Mouse (Mus musculus) spleen, postnatal 36 days (tissue): ENCODE measurements around the gene Mia.
A peak's percentile ranks its signal among the peaks of the same experiment; 100 is the strongest.

Experiments used
- DNase-seq, 2 experiments: peaks; one replicate each; pipeline ENCODE4 v3.0.0; 2022; ENCODE audit warnings: low spot score in 2 of 2, mixed read lengths in 1 of 2

Mia gene

GRCm38 (mm10) chr7:27185986-27186385 is 5.0 kb upstream of the Mia start:
- no peak for DNase-seq

- DNase-seq = no peak
These were observed 4.0 kb upstream of the Mia start for GRCm38 (mm10) chr7:27184964-27185363.

GRCm38 (mm10) chr7:27182498-27182897 is 1.5 kb upstream of the Mia start:
- no peak for DNase-seq

- no peak for DNase-seq
These were observed 921 bp downstream of the Mia start for GRCm38 (mm10) chr7:27180036-27180435.

GRCm38 (mm10) chr7:27179217-27179918 is 1.6 kb downstream of the Mia start:
- DNase-seq = peak in 1 of 2 experiments; percentile 40

GRCm38 (mm10) chr7:27178324-27179216 is 2.4 kb downstream of the Mia start, which contains the start of gene Rab4b:
Gene Rab4b, minus strand, starts transcription at chr7:27178896.
- peak; percentile 100 for DNase-seq

- DNase-seq = no peak
These were observed 3.0 kb downstream of the Mia start for GRCm38 (mm10) chr7:27177942-27178323.

GRCm38 (mm10) chr7:27174896-27175295 is 6.1 kb downstream of the Mia start:
- DNase-seq = no peak

GRCm38 (mm10) chr7:27174496-27174895 is 6.5 kb downstream of the Mia start:
- no peak for DNase-seq

GRCm38 (mm10) chr7:27170981-27171380 is 10.0 kb downstream of the Mia start:
- no peak for DNase-seq

GRCm38 (mm10) chr7:27168371-27168770 is 12.6 kb downstream of the Mia start:
- no peak for DNase-seq

- DNase-seq = no peak
These were observed 13.4 kb downstream of the Mia start for GRCm38 (mm10) chr7:27167475-27168094.

- DNase-seq = peak; percentile 94 to 95
These were observed 14.1 kb downstream of the Mia start, which contains the start of gene Egln2 for GRCm38 (mm10) chr7:27166614-27167474. Gene Egln2, minus strand, starts transcription at chr7:27166802.

GRCm38 (mm10) chr7:27166229-27166613 is 14.7 kb downstream of the Mia start:
- DNase-seq = peak; percentile 86 to 87

GRCm38 (mm10) chr7:27165696-27166095 is 15.3 kb downstream of the Mia start:
- DNase-seq = no peak

GRCm38 (mm10) chr7:27165007-27165655 is 15.8 kb downstream of the Mia start:
- peak in 1 of 2 experiments; percentile 19 for DNase-seq

- no peak for DNase-seq
These were observed 16.6 kb downstream of the Mia start for GRCm38 (mm10) chr7:27164112-27164947.

GRCm38 (mm10) chr7:27163450-27163805 is 17.5 kb downstream of the Mia start:
- no peak for DNase-seq

- DNase-seq = no peak
These were observed 18.0 kb downstream of the Mia start for GRCm38 (mm10) chr7:27162780-27163449.
